Mouse (Mus musculus) liver, postnatal 0 days (tissue): ENCODE data around the gene Ddx4. TPM values are rescaled to one million over a fixed set of nuclear protein-coding genes. Genes with fewer than 3 reads are reported as not detected.
"Not testable (repeated sequence)": the region's sequence is repeated elsewhere in the genome, so short reads cannot be mapped to it uniquely, and the experiment has no call there.

Source experiments
- ATAC-seq: fragments of 200-750 bp; cut with Nextera tagmentation; 2 replicates; pipeline ENCODE4 v1.8.0; 2017; ENCODE audit warnings: mild to moderate bottlenecking, moderate library complexity
- DNase-seq: peaks from one replicate; pipeline ENCODE4 v3.0.0-alpha.2; 2016
- H3K27ac ChIP-seq: fragments of 300-500 bp; sonication (generic); 2 replicates; pipeline ENCODE4 v1.5.1; 2014; ENCODE audit warnings: antibody characterized with exemption, moderate library complexity, mild to moderate bottlenecking, low read depth
- H3K27me3 ChIP-seq: fragments of 300-500 bp; sonication (generic); 2 replicates; pipeline ENCODE4 v1.6.1; 2014; ENCODE audit warnings: low read length, control low read depth, mixed read lengths; ENCODE audit not compliant: insufficient read depth
- H3K36me3 ChIP-seq: fragments of 300-500 bp; sonication (generic); replicated peaks from 2 replicates; pipeline ENCODE4 v1.6.1; 2014; ENCODE audit warnings: mild to moderate bottlenecking, control low read depth, low read length, moderate library complexity, mixed read lengths; ENCODE audit not compliant: insufficient read depth
- H3K4me1 ChIP-seq: fragments of 300-500 bp; sonication (generic); 2 replicates; pipeline ENCODE4 v1.6.1; 2014; ENCODE audit warnings: antibody characterized with exemption, mild to moderate bottlenecking, control low read depth; ENCODE audit not compliant: insufficient read depth
- H3K4me2 ChIP-seq: fragments of 300-500 bp; sonication (generic); 2 replicates; pipeline ENCODE4 v1.6.1; 2014; ENCODE audit warnings: low read depth, mild to moderate bottlenecking, low read length, moderate library complexity, mixed read lengths
- H3K4me3 ChIP-seq: fragments of 300-500 bp; sonication (generic); 2 replicates; pipeline ENCODE4 v1.5.1; 2014; ENCODE audit warnings: low read depth, low read length
- H3K9ac ChIP-seq: fragments of 300-500 bp; sonication (generic); replicated peaks from 2 replicates; pipeline ENCODE4 v1.6.1; 2014; ENCODE audit warnings: mild to moderate bottlenecking, moderate library complexity
- H3K9me3 ChIP-seq: fragments of 300-500 bp; sonication (generic); 2 replicates; pipeline ENCODE4 v1.6.1; 2016; ENCODE audit warnings: mild to moderate bottlenecking, control low read depth, low read length, mixed read lengths
- CTCF ChIP-seq: sonication (generic); IDR thresholded peaks from 2 replicates; pipeline ENCODE4 v1.5.1; 2016; ENCODE audit warnings: antibody characterized with exemption, low read depth
- EP300 ChIP-seq: IDR thresholded peaks from 2 replicates; pipeline ENCODE4 v1.6.1; 2016; ENCODE audit warnings: antibody characterized with exemption, low read depth, mild to moderate bottlenecking
- WGBS: fragments of 180-500 bp; shearing (Covaris S2); extraction: QIAGEN DNeasy Blood & Tissue Kit; methylation state at CpG from one replicate; pipeline ENCODE4 v1.1.7; 2014; ENCODE audit not compliant: insufficient replicate concordance; 5-methylcytosine and 5-hydroxymethylcytosine counted together
- polyA plus RNA-seq: library from polyadenylated mRNA; unstranded; fragments of >200 nt; fragmentation: Nextera tagmentation; extraction: Ambion mirVana; gene quantifications from 2 replicates; pipeline ENCODE4 v1.2.1, GENCODE M21; 2015

The Ddx4 gene
- polyA plus RNA-seq, 1 experiment from 2014 or later = 0.09 TPM

GRCm38 (mm10) chr13:112590254-112590653 lies 62.0 kb downstream of the Ddx4 start:
- Histone ChIP-seq H3K9ac (no peak overlapping the region), H3K27ac (no peak overlapping the region), H3K4me2 (no peak overlapping the region), H3K4me1 (no peaks in the 10 kb centered on the region), H3K36me3 (no peaks in the 10 kb centered on the region), H3K27me3 (no peaks in the 10 kb centered on the region), H3K9me3 (no peaks in the 10 kb centered on the region), H3K4me3 (no peak overlapping the region)
- 41% methylated on average over 2 of the region's 2 CpGs for WGBS
- TF ChIP-seq EP300 (no peak), CTCF (no peak)
- DNase-seq = no peak
- no peak for ATAC-seq

GRCm38 (mm10) chr13:112589625-112590024 lies 62.6 kb downstream of the Ddx4 start:
- no peaks in the 10 kb centered on the region for H3K27me3 ChIP-seq
- no peak overlapping the region for H3K4me2 ChIP-seq
- no peak overlapping the region for H3K9ac ChIP-seq
- H3K36me3 ChIP-seq = no peaks in the 10 kb centered on the region
- H3K9me3 ChIP-seq = no peaks in the 10 kb centered on the region
- no peak overlapping the region for H3K4me3 ChIP-seq
- no peak overlapping the region for H3K27ac ChIP-seq
- DNase-seq (no peak), ATAC-seq (no peak)
- no peaks in the 10 kb centered on the region for H3K4me1 ChIP-seq
- TF ChIP-seq CTCF (no peak), EP300 (no peak)

- no peaks in the 10 kb centered on the region for H3K27me3 ChIP-seq
- H3K4me3 ChIP-seq = no peak overlapping the region
- ATAC-seq = no peak
- no peaks in the 10 kb centered on the region for H3K36me3 ChIP-seq
- H3K4me1 ChIP-seq = no peaks in the 10 kb centered on the region
- WGBS = 54% methylated on average over 7 of the region's 7 CpGs
- DNase-seq = no peak
- no peak overlapping the region for H3K27ac ChIP-seq
- no peaks in the 10 kb centered on the region for H3K9me3 ChIP-seq
- TF ChIP-seq EP300 (no peak), CTCF (no peak)
- H3K4me2 ChIP-seq = no peak overlapping the region
- no peak overlapping the region for H3K9ac ChIP-seq
These were observed 67.6 kb downstream of the Ddx4 start for GRCm38 (mm10) chr13:112584556-112585237.

- Histone ChIP-seq H3K36me3 (no peaks in the 10 kb centered on the region), H3K27ac (no peak overlapping the region), H3K4me3 (no peak overlapping the region), H3K9ac (no peak overlapping the region), H3K27me3 (no peaks in the 10 kb centered on the region), H3K4me2 (no peak overlapping the region), H3K9me3 (no peaks in the 10 kb centered on the region), H3K4me1 (no peaks in the 10 kb centered on the region)
- no peak for TF ChIP-seq EP300
- TF ChIP-seq CTCF = no peak
- ATAC-seq (no peak), DNase-seq (no peak)
- 78% methylated on average over 8 of the region's 8 CpGs for WGBS
These were observed 70.0 kb downstream of the Ddx4 start for GRCm38 (mm10) chr13:112582291-112582690.

GRCm38 (mm10) chr13:112581796-112582195 lies 70.5 kb downstream of the Ddx4 start:
- no peak overlapping the region for H3K27ac ChIP-seq
- H3K36me3 ChIP-seq = no peaks in the 10 kb centered on the region
- no peak overlapping the region for H3K9ac ChIP-seq
- no peaks in the 10 kb centered on the region for H3K4me1 ChIP-seq
- no peak for ATAC-seq
- no peaks in the 10 kb centered on the region for H3K27me3 ChIP-seq
- DNase-seq = no peak
- 86% methylated on average over 3 of the region's 3 CpGs for WGBS
- H3K4me3 ChIP-seq = no peak overlapping the region
- H3K9me3 ChIP-seq = no peaks in the 10 kb centered on the region
- TF ChIP-seq EP300 = no peak
- TF ChIP-seq CTCF = no peak
- H3K4me2 ChIP-seq = no peak overlapping the region

GRCm38 (mm10) chr13:112580590-112581320 lies 71.5 kb downstream of the Ddx4 start:
- H3K36me3 ChIP-seq = no peaks in the 10 kb centered on the region
- no peaks in the 10 kb centered on the region for H3K27me3 ChIP-seq
- no peaks in the 10 kb centered on the region for H3K4me1 ChIP-seq
- H3K27ac ChIP-seq = no peak overlapping the region
- WGBS = 56% methylated on average over 11 of the region's 11 CpGs
- H3K9me3 ChIP-seq = no peaks in the 10 kb centered on the region
- ATAC-seq = no peak
- H3K4me2 ChIP-seq = no peak overlapping the region
- no peak overlapping the region for H3K4me3 ChIP-seq
- TF ChIP-seq CTCF = no peak
- 0 out of 2 replicates have a peak, but pooled peaks have one; percentile 37 for TF ChIP-seq EP300
- DNase-seq = no peak
- no peak overlapping the region for H3K9ac ChIP-seq

- not testable (repeated sequence) for H3K4me1 ChIP-seq, H3K4me2 ChIP-seq, H3K9ac ChIP-seq, H3K9me3 ChIP-seq, H3K27me3 ChIP-seq, H3K27ac ChIP-seq, H3K4me3 ChIP-seq, DNase-seq, H3K36me3 ChIP-seq, ATAC-seq
- WGBS = 72% methylated on average over 11 of the region's 11 CpGs
These were observed 74.2 kb downstream of the Ddx4 start for GRCm38 (mm10) chr13:112578041-112578440.
